Mouse (Mus musculus) kidney, postnatal 36 days (tissue): ENCODE measurements around the gene Pgls.

Source experiments
- DNase-seq, 2 experiments: peaks; one replicate each; pipeline ENCODE4 v3.0.0; 2021 to 2022; ENCODE audit warnings: mixed read lengths in 2 of 2

Pgls gene

DNA sequence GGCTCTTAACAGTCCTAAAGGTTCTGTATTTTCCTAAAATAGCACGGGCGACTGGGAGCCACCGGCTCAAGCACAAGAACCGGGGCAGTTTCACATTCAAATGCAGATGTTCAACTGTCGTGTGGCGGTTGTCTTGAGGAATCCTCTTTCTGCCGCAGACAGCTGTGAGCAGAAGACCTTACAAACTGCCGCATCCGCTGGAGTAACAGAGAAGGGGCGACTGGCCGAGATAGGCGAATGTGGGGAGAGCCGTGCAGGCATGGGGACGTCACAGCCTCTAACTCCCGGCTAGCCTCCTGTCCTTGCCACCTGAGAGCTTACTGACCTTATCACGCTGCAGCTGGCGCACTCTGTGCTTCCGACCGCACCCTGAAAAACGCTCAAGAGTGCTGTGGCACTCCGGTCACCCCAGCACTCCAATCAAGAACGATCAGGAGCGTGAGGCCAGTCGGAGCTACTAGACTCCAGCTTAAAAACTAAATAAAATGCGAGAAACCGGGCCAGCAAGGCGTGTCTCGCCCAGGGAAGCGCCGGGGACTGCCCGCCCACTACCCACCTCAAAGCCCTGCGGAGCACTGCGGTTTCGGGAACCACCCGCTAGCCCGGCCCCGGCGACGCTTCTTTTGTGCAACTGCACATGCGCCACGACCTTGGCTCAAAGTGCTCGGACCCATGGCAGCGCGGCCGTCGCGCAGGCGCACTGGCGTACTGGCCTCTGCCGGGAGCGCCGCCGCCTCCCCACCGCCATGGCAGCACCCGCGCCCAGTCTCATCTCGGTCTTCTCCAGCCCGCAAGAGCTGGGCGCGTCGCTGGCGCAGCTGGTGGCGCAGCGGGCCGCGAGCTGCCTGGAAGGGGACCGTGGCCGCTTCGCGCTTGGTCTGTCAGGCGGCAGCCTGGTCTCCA is at the start of gene Pgls:
Pgls (plus strand) TSS at position 706 of the 903 bp plus-strand sequence.
- peak; percentile 97 to 98 for DNase-seq

- peak; percentile 97 to 100 for DNase-seq
Observed at GRCm38 (mm10) chr8:71542632-71543343, 49.2 kb upstream of the Pgls start, which contains the start of gene Mvb12a. TSS of gene Mvb12a (plus strand) at chr8:71542922.

DNA sequence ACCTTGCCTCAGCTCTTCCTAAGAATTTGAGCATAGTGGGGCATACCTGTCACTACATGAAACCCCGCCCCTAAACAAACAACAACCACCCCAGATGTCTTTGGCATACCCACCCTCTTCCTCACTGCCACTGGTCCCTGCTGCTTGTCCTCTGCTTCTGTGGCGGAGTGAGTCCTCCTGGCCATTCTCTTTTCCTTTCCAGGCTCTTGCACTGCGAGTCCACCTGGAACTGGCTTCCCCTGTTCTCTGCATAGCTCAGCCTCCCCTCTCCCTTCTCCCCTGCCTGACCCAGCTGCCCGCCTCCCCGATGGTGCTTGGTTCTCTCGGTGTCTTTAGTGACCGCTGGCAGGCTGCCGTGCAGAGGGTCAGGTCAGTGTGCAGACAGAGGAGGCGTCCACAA is 48.2 kb upstream of the Pgls start:
- no peak for DNase-seq

DNA sequence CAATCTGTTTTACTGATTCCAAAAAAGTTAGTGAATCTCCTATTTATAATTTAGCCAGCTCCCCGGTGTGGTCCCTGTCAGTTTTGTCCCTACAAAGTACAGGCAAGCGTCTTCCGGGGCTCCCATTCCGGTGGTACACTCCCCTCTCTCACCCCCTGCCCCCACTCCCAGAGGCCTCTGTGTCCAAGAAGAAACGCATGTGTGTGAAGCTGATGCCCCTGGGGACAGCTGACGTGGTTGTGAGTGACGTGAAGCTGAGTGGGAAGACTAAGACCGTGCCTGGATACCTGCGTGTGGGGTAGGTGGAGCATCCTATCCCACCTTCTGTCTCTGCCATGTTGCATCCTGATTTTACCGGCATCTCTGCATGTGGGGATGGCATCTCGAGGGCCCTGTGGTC is 46.9 kb upstream of the Pgls start:
- DNase-seq: no peak

- no peak for DNase-seq
Observed at GRCm38 (mm10) chr8:71547590-71547989, 44.4 kb upstream of the Pgls start.

- DNase-seq: no peak
Observed at GRCm38 (mm10) chr8:71550754-71551153, 41.2 kb upstream of the Pgls start.

DNA sequence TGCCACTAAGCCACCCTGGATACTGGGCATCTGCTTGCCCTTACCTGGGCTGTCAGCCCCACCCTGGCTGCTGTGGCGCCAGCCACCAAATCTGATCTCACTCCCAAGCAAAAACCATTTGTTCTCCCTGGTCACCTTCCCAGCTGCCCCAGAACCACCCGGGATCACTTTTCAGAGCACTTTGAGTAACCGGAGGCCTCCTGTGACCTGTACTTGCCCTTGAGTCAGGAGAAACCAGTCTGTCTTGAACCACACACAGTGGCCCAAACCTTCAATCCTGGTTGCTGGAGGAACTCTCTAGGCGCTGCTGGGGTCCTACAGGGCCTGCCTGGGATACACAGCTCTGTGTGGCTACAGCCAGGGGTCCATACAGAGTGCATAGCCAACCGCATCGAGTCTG is 39.2 kb upstream of the Pgls start:
- no peak for DNase-seq

DNA sequence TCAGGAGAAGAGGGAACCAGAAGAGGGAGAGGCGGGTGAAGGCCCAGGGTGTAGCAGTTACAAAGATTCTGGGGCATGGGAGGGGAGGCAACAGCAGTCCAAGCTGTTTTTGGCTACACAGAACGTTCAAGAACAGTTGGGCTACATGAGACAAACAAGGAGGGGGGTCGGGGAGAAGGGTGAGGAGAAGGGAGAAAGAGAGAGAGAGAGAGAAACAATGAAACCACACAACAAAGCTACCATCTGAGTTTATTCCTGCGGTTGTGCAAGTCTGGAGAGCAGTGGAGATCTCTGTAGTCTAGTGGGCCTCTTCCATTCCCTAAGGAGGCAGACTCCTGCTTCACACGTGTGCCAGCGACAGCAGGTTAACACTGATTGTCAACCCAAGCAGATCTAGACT is 38.0 kb upstream of the Pgls start:
- DNase-seq: no peak

DNA sequence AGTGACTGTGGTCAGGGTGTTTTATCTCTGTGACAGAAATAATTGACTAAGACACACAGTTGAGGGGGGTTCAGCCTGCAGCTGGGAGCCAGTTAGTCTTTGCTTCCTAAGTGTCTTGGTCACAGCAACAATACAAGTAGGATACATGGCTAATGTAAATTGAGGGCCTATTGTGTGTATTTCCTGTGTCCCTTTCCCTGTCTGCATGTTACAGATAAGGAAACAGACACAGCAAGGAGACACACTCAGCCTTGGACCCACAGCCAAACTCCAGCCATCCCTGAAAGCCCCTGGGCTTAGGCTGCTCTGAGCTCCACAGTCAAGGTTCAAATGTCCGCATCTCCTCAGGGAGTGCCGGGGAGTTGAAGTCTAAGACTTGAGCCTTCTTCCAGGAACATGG is 37.3 kb upstream of the Pgls start:
- no peak for DNase-seq

- no peak for DNase-seq
Observed at GRCm38 (mm10) chr8:71558071-71558957, 33.7 kb upstream of the Pgls start, which contains the start of gene Tmem221. TSS of gene Tmem221 (minus strand) at chr8:71558871.

- peak; percentile 88 to 90 for DNase-seq
Observed at GRCm38 (mm10) chr8:71558958-71559690, 32.9 kb upstream of the Pgls start.

- no peak for DNase-seq
Observed at GRCm38 (mm10) chr8:71560071-71560470, 31.9 kb upstream of the Pgls start.

- DNase-seq: no peak
Observed at GRCm38 (mm10) chr8:71560765-71561164, 31.2 kb upstream of the Pgls start.

DNA sequence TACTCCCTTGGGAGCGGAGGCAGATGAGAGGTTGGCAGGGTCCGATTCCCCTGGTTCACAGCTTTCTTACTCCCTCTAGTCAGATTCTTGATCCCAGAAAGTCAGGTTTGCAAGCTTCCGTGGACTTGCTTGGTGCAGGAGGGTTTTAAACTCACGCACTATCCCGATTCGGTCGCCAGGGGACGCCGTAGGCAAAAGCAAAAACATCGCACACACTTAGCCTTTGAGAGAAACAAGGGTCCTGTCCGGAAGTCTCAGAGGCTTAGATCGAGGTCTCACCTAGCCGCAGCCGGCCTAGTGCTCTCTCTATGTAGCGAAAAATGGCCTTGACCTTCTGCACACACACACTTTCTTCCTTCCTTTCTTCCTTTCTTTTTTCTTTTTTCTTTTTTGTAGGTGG is 30.6 kb upstream of the Pgls start:
- peak; percentile 57 to 82 for DNase-seq

DNA sequence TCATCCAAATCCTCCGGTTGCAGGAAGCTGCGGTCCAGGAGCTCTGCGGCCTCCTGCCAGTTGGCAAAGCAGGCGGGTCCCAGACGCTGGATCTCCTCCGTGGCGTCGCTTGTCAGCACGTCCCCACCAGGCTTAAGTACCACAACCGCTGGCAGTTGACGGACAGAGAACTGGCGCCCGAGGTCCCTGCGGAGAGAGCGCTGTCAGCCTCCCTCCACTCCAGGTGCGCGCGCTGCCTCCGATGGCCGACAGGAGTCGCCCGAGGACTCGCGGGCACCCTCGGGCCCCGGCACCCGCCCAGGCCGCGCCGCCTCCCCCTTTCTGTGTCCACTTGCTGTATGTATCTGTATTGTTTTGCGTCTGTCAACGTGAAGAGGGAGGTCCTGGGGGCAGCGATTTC is 29.2 kb upstream of the Pgls start:
- DNase-seq: peak; percentile 80 to 94

- DNase-seq: no peak
Observed at GRCm38 (mm10) chr8:71563992-71564391, 28.0 kb upstream of the Pgls start.

- DNase-seq: no peak
Observed at GRCm38 (mm10) chr8:71566501-71566900, 25.5 kb upstream of the Pgls start, which contains the start of gene Nxnl1. TSS of gene Nxnl1 (minus strand) at chr8:71566601.

DNA sequence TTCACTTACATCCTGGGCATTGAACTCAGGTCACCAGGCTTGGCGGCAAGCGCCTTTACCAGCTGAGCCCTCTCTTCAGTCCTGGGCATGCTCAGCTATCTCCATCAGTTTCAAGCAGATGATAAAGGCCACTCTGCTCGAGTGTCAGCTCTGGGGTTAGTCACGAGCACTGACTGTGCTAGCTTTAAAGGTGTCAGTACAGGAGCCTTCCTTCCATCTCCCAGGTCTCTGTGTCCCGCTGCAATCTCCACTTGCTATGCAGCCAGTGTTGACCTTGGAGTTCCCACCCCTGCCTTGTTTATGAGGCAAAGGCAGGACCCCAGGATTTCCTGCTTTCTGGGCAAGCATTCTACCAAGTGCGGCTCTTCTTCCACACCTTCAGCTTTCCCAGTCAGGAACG is 24.4 kb upstream of the Pgls start:
- DNase-seq: no peak

GRCm38 (mm10) chr8:71568387-71568937 is 23.5 kb upstream of the Pgls start, which contains the start of gene Slc27a1:
TSS of gene Slc27a1 (plus strand) at chr8:71568882.
- peak; percentile 93 to 94 for DNase-seq

DNA sequence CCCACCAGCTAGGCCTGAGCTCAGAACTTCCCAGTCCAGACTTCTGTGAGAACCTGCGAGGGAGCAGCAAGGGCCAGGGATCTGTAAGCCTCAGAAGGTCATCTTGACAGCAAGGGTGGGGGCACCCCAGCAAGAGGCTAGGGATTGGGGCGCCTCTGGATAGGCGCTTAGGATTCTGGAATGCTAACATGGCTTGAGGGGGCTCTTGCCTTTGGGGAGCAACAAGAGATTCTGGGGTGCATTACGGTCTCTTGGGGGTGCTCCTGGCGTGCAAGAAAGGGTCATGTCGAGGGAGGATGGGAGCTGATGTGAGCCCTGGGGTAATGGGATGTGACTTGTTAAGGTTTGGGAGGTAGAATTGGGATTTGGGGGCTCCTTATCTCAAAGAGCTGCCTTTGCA is 23.0 kb upstream of the Pgls start:
- DNase-seq: no peak
